Mouse (Mus musculus) intestine, postnatal 0 days (tissue): ENCODE measurements around the gene Dkk2. TPM values are rescaled to one million over a fixed set of nuclear protein-coding genes. Genes with fewer than 3 reads are reported as not detected.

Experiments
- ATAC-seq: fragments of 200-750 bp; cut with Nextera tagmentation; 2 replicates; pipeline ENCODE4 v1.8.0; 2017; ENCODE audit warnings: mild to moderate bottlenecking, moderate TSS enrichment, moderate library complexity
- H3K27ac ChIP-seq: fragments of 300-500 bp; sonication (generic); 2 replicates; pipeline ENCODE4 v1.5.1; 2014; ENCODE audit warnings: mild to moderate bottlenecking, low read depth, low read length, moderate library complexity
- H3K27me3 ChIP-seq: fragments of 300-500 bp; sonication (generic); replicated peaks from 2 replicates; pipeline ENCODE4 v1.6.1; 2014; ENCODE audit warnings: low read length, mixed read lengths; ENCODE audit not compliant: control insufficient read depth, insufficient read depth
- H3K36me3 ChIP-seq: fragments of 300-500 bp; sonication (generic); 2 replicates; pipeline ENCODE4 v1.6.1; 2014; ENCODE audit warnings: mild to moderate bottlenecking, moderate library complexity; ENCODE audit not compliant: control insufficient read depth, insufficient read depth
- H3K4me1 ChIP-seq: fragments of 300-500 bp; sonication (generic); replicated peaks from 2 replicates; pipeline ENCODE4 v1.6.1; 2014; ENCODE audit warnings: antibody characterized with exemption, low read length, mixed read lengths; ENCODE audit not compliant: control insufficient read depth, insufficient read depth
- H3K4me2 ChIP-seq: fragments of 300-500 bp; sonication (generic); replicated peaks from 2 replicates; pipeline ENCODE4 v1.6.1; 2014; ENCODE audit warnings: low read depth, mild to moderate bottlenecking, moderate library complexity
- H3K4me3 ChIP-seq: fragments of 300-500 bp; sonication (generic); 2 replicates; pipeline ENCODE4 v1.5.1; 2014; ENCODE audit warnings: low read depth, low read length
- H3K9ac ChIP-seq: fragments of 300-500 bp; sonication (generic); 2 replicates; pipeline ENCODE4 v1.6.1; 2014; ENCODE audit warnings: mild to moderate bottlenecking, low read depth, low read length
- H3K9me3 ChIP-seq: fragments of 300-500 bp; sonication (generic); 2 replicates; pipeline ENCODE4 v1.6.1; 2016; ENCODE audit warnings: mixed run types; ENCODE audit not compliant: control insufficient read depth
- CTCF ChIP-seq: sonication (generic); IDR thresholded peaks from 2 replicates; pipeline ENCODE4 v1.5.1; 2016; ENCODE audit warnings: low read depth, mild to moderate bottlenecking, control low read depth, antibody characterized with exemption, moderate library complexity
- WGBS: fragments of 180-500 bp; shearing (Covaris S2); extraction: QIAGEN DNeasy Blood & Tissue Kit; methylation state at CpG from one replicate; pipeline ENCODE4 v1.1.7; 2014; 5-methylcytosine and 5-hydroxymethylcytosine counted together
- polyA plus RNA-seq: library from polyadenylated mRNA; unstranded; fragments of >200 nt; fragmentation: Nextera tagmentation; extraction: Ambion mirVana; gene quantifications from 2 replicates; pipeline ENCODE4 v1.2.1, GENCODE M21; 2015

Dkk2 gene
- polyA plus RNA-seq, 1 experiment from 2014 or later: 2.3 TPM

DNA sequence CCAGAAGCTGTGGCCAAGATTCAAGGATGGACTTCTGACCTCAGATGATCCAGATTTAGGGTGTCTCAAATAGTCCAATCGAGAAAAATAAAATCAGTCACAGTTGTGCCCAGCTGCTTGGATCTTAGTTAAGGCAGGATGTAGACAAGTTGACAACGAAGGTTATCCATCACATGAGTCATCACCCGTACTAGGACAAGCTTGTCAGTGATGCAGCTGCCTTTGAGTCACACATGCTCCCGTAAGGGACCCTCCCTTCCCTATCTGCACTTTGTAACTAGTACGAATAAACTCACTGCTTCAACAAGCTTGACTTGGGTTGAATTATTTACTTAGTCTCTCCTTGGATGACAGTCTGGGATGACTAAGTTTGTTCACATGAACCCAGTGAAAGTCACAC, 126.2 kb downstream of the Dkk2 start:
- Histone ChIP-seq H3K36me3 (no peaks in the 10 kb centered on the region), H3K9me3 (no peaks in the 10 kb centered on the region), H3K27ac (no peak overlapping the region), H3K4me2 (no peak overlapping the region), H3K4me1 (no peaks in the 10 kb centered on the region), H3K9ac (no peak overlapping the region), H3K27me3 (no peaks in the 10 kb centered on the region), H3K4me3 (no peak overlapping the region)
- no peak for TF ChIP-seq CTCF
- 42% methylated on average over 5 of the region's 5 CpGs for WGBS
- no peak for ATAC-seq

DNA sequence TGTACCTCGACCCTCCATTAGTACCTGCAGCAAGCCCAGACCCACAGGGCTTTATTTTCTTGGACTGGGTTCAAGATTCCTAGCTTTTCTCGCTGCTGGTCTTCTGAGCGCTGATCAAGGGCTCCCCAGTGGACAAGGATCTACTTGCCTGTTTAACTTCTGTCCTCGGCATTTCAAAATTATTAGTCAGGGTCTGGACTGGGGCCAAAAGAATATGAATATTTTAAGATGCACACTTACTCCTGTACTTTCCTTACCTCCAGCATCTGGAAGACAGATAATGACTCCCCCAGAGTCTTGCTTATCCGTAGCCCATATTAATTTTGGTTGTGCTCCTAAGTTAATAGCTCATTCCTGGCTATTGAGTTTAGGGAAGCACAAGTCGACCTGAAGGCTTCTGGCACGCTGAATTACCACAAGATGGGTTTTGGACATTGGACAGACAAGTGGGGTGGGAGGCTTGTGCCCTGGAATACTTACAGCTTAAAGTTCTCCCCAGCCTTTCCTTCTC, 134.9 kb downstream of the Dkk2 start:
- TF ChIP-seq CTCF: no peak
- no peak for ATAC-seq
- H3K9ac ChIP-seq: no peak overlapping the region
- 73% methylated on average over 7 of the region's 7 CpGs for WGBS
- H3K4me1 ChIP-seq: no peaks in the 10 kb centered on the region
- H3K36me3 ChIP-seq: no peaks in the 10 kb centered on the region
- no peaks in the 10 kb centered on the region for H3K9me3 ChIP-seq
- no peak overlapping the region for H3K4me2 ChIP-seq
- no peak overlapping the region for H3K27ac ChIP-seq
- no peak overlapping the region for H3K4me3 ChIP-seq
- no peaks in the 10 kb centered on the region for H3K27me3 ChIP-seq

DNA sequence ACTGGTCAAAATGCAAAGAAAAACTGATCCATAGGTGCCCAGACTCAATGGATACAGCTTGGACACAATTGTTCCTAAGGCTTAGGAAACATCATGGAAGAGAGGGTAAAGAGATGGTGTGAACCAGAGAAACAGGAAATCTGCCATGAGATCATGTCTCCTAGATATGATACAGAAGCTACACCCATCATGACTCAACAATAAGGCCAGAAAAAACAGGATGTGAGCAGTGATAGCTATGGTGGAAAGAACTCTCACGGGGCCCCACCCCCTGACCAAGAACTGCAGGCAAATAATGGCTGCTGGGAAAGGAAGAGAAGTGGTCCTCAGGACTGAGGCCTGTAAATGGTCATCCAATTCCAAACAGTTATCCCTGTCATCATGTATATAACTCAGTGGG, 142.5 kb downstream of the Dkk2 start:
- no peak for TF ChIP-seq CTCF
- no peaks in the 10 kb centered on the region for H3K9me3 ChIP-seq
- no peak overlapping the region for H3K4me3 ChIP-seq
- no peak overlapping the region for H3K9ac ChIP-seq
- WGBS: 64% methylated on average over 1 of the region's 1 CpGs
- no peaks in the 10 kb centered on the region for H3K4me1 ChIP-seq
- no peak for ATAC-seq
- H3K4me2 ChIP-seq: no peak overlapping the region
- no peaks in the 10 kb centered on the region for H3K27me3 ChIP-seq
- no peaks in the 10 kb centered on the region for H3K36me3 ChIP-seq
- H3K27ac ChIP-seq: no peak overlapping the region
